Mouse (Mus musculus): ENCODE data around the gene 4931406C07Rik.
"Not testable (repeated sequence)": the region's sequence is repeated elsewhere in the genome, so short reads cannot be mapped to it uniquely, and the experiment has no call there.

Gene 4931406C07Rik

GRCm38 (mm10) chr9:15306398-15307119 is at the start of gene 4931406C07Rik:
4931406C07Rik (minus strand) TSS chr9:15306448.
- no peak for DNase-seq (ENCODE audit: low read depth, low spot score)

GRCm38 (mm10) chr9:15349925-15350324 is 43.7 kb upstream of the 4931406C07Rik start:
- DNase-seq (ENCODE audit: low read depth, low spot score), result no peak

GRCm38 (mm10) chr9:15337776-15338175 is 31.5 kb upstream of the 4931406C07Rik start:
- no peak for DNase-seq (ENCODE audit: low read depth, low spot score)

- DNase-seq (ENCODE audit: low read depth, low spot score), result no peak
Observed at GRCm38 (mm10) chr9:15318170-15318742, 12.0 kb upstream of the 4931406C07Rik start.

- no peak for DNase-seq (ENCODE audit: low read depth, low spot score)
Observed at GRCm38 (mm10) chr9:15317223-15318169, 11.2 kb upstream of the 4931406C07Rik start.

- not testable (repeated sequence) for DNase-seq (ENCODE audit: low read depth, low spot score)
Observed at GRCm38 (mm10) chr9:15316296-15316695, 10.0 kb upstream of the 4931406C07Rik start.

- DNase-seq (ENCODE audit: low read depth, low spot score), result no peak
Observed at GRCm38 (mm10) chr9:15314619-15315018, 8.4 kb upstream of the 4931406C07Rik start.

GRCm38 (mm10) chr9:15313633-15314032 is 7.4 kb upstream of the 4931406C07Rik start:
- DNase-seq (ENCODE audit: low read depth, low spot score), result no peak

GRCm38 (mm10) chr9:15312054-15312735 is 5.9 kb upstream of the 4931406C07Rik start:
- DNase-seq (ENCODE audit: low read depth, low spot score), result no peak

- no peak for DNase-seq (ENCODE audit: low read depth, low spot score)
Observed at GRCm38 (mm10) chr9:15310179-15310578, 3.9 kb upstream of the 4931406C07Rik start.

GRCm38 (mm10) chr9:15309425-15309824 is 3.2 kb upstream of the 4931406C07Rik start:
- no peak for DNase-seq (ENCODE audit: low read depth, low spot score)

GRCm38 (mm10) chr9:15308254-15308653 is 2.0 kb upstream of the 4931406C07Rik start:
- no peak for DNase-seq (ENCODE audit: low read depth, low spot score)

GRCm38 (mm10) chr9:15307257-15307656 is 1.0 kb upstream of the 4931406C07Rik start:
- no peak for DNase-seq (ENCODE audit: low read depth, low spot score)

- DNase-seq (ENCODE audit: low read depth, low spot score), result peak; percentile 93
Observed at GRCm38 (mm10) chr9:15305503-15306397, 498 bp downstream of the 4931406C07Rik start, which contains the start of gene Taf1d. Taf1d (plus strand) TSS chr9:15306214.

- DNase-seq (ENCODE audit: low read depth, low spot score), result no peak
Observed at GRCm38 (mm10) chr9:15302881-15303280, 3.4 kb downstream of the 4931406C07Rik start.

GRCm38 (mm10) chr9:15302006-15302405 is 4.2 kb downstream of the 4931406C07Rik start:
- DNase-seq (ENCODE audit: low read depth, low spot score), result not testable (repeated sequence)

- no peak for DNase-seq (ENCODE audit: low read depth, low spot score)
Observed at GRCm38 (mm10) chr9:15301399-15301798, 4.8 kb downstream of the 4931406C07Rik start.

- DNase-seq (ENCODE audit: low read depth, low spot score), result no peak
Observed at GRCm38 (mm10) chr9:15300056-15300455, 6.2 kb downstream of the 4931406C07Rik start.

GRCm38 (mm10) chr9:15298451-15298850 is 7.8 kb downstream of the 4931406C07Rik start:
- no peak for DNase-seq (ENCODE audit: low read depth, low spot score)

GRCm38 (mm10) chr9:15297112-15297511 is 9.1 kb downstream of the 4931406C07Rik start:
- no peak for DNase-seq (ENCODE audit: low read depth, low spot score)
